In the genomic region with DNA sequence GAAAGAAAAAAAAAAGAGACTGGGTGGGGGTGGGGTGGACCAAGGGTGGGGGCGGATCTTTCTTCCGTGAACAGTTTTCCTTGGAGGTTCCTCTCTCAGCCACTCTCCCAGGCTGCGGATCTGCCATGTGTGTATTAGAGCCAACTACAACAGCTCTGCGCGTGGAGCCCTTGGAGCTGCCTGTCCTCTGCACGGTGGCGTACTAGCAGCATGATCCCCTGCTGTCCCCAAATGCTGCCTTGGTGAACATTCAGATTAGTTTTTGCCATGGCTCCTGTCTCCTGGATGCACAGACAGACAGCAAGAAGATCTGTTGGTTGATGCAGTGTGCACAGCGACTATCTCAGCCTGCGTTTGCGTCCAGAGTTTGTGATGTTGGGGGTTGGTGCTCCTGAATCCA, we compare ENCODE assay signal across 17 mouse cellular contexts. TPM values are rescaled to one million over a fixed set of nuclear protein-coding genes. Genes with fewer than 3 reads are reported as not detected.
DNase-seq lines count a peak whose midpoint lies in the region.
"Had no signal": no experiment of that assay in that cellular context is flagged by ENCODE, and none has a peak within 500 bp of the region (broad histone marks: within the 10 kb centered on the region; RNA-seq: fewer than 3 reads in every experiment).

No protein-coding gene starts in this region.

- intact Hi-C loops in left cerebral cortex, postnatal 14 days (cut with DNase I) = no loop called here

- DNase-seq in left cerebral cortex, postnatal 14 days (ENCODE audit: low spot score in 2 of 2) = peak; percentile 29 to 56
- no peak for DNase-seq in left cerebral cortex, adult 8-10 months (ENCODE audit: low spot score in 2 of 2)
- peak; percentile 66 for DNase-seq in cerebellum, adult 11 months
- DNase-seq in cerebellum, postnatal 10 days = peak; percentile 70 to 75
- DNase-seq in layer of hippocampus, adult 9-10 months (ENCODE audit: low spot score) = peak; percentile 22
- no peak for DNase-seq in yolk sac, embryonic 10.5 days (ENCODE audit: low spot score)
- no peak for DNase-seq in gastrocnemius, postnatal 10 days
- no peak for DNase-seq in kidney, postnatal 25 days
- DNase-seq: adrenal gland, postnatal 10 days; embryo, embryonic 11 days; gastrocnemius, postnatal 36 days; heart, postnatal 10 days; kidney, postnatal 36 days; liver; lung, adult 2 months; lung, postnatal 36 days had no signal

RNA-seq across cellular contexts. Expression of a gene that starts 5.3 kb away (rescaled TPM):
- total RNA-seq in left cerebral cortex, postnatal 14 days (2021) = not detected
- not detected for total RNA-seq in left cerebral cortex, adult 8-10 months (2022)
- not detected for total RNA-seq in gastrocnemius, postnatal 10 days (2021)
- total RNA-seq: adrenal gland, postnatal 10 days; gastrocnemius, postnatal 36 days; heart, postnatal 10 days; left cerebral cortex, postnatal 25 days had no signal

RNA-seq across cellular contexts. Expression of a gene that starts 42.6 kb away (rescaled TPM):
- total RNA-seq in left cerebral cortex, postnatal 14 days (2021) = 100 to 1,000 TPM; 123 to 145 TPM
- total RNA-seq in left cerebral cortex, adult 8-10 months (2022) = 100 to 1,000 TPM; 125 to 143 (median 139) TPM
- total RNA-seq in gastrocnemius, postnatal 10 days (2021) = 100 to 1,000 TPM; 199 to 227 TPM

Comparison
In these comparisons a context has a peak if more than half of its experiments do, and no peak if none do; other contexts are left out.
1. DNase-seq: peak in left cerebral cortex, postnatal 14 days (2 of 2), cerebellum, adult 11 months (single experiment), cerebellum, postnatal 10 days (2 of 2) and layer of hippocampus, adult 9-10 months (single experiment); none in left cerebral cortex, adult 8-10 months (0 of 2), yolk sac, embryonic 10.5 days (single experiment), gastrocnemius, postnatal 10 days (single experiment) and kidney, postnatal 25 days (0 of 2).